Mouse (Mus musculus): ENCODE measurements around the gene C2cd3. TPM values are rescaled to one million over a fixed set of nuclear protein-coding genes. Genes with fewer than 3 reads are reported as not detected.
A peak's percentile ranks its signal among the peaks of the same experiment; 100 is the strongest.
"Not testable (repeated sequence)": the region's sequence is repeated elsewhere in the genome, so short reads cannot be mapped to it uniquely, and the experiment has no call there.

The C2cd3 gene
- polyA plus RNA-seq, 1 experiment from 2014 or later: 48.8 TPM

- no peak for ATAC-seq (replicated peaks; ENCODE audit: low FRiP score)
These were observed 107.8 kb downstream of the C2cd3 start for GRCm38 (mm10) chr7:100479823-100480164.

DNA sequence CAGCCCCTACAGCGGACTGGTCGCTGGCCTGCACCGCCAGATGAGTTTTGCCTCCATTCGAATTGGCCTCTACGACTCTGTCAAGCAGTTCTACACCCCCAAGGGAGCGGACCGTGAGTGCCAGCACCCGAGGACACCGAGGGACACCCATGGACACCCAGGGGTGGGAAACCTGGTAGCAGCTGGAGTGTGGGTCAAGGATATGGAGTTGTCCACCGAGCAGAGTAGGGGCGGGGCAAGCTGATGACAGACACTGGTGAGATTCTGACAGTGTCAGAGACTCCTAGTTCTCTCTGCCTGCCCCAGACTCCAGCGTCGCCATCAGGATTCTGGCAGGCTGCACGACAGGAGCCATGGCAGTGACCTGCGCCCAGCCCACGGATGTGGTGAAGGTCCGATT lies 108.1 kb downstream of the C2cd3 start:
- H3K4me3 ChIP-seq (ENCODE audit: low read depth, low read length): no peak overlapping the region
- H3K4me1 ChIP-seq (replicated peaks; ENCODE audit: control insufficient read depth, insufficient read depth, low read length): no peaks in the 10 kb centered on the region
- H3K9ac ChIP-seq (ENCODE audit: low read length): no peak overlapping the region
- no peaks in the 10 kb centered on the region for H3K36me3 ChIP-seq (ENCODE audit: control insufficient read depth, insufficient read depth, low read length)
- 88% methylated on average over 17 of the region's 17 CpGs for WGBS
- no peaks in the 10 kb centered on the region for H3K9me3 ChIP-seq (ENCODE audit: control insufficient read depth, low read length)
- H3K27ac ChIP-seq (ENCODE audit: low read depth, low read length): no peak overlapping the region
- DNase-seq (ENCODE audit: low spot score): no peak
- no peaks in the 10 kb centered on the region for H3K27me3 ChIP-seq (ENCODE audit: control insufficient read depth, insufficient read depth, low read length)
- H3K4me2 ChIP-seq (ENCODE audit: low read depth, low read length, severe bottlenecking): no peak overlapping the region
- no peak for ATAC-seq (replicated peaks; ENCODE audit: low FRiP score)

More at GRCm38 (mm10) chr7:100479823-100480164, 107.8 kb downstream of the C2cd3 start:
- no peak for DNase-seq (ENCODE audit: low spot score)
- Histone ChIP-seq H3K36me3 (ENCODE audit: control insufficient read depth, insufficient read depth, low read length) (no peaks in the 10 kb centered on the region), H3K27me3 (ENCODE audit: control insufficient read depth, insufficient read depth, low read length) (no peaks in the 10 kb centered on the region), H3K9me3 (ENCODE audit: control insufficient read depth, low read length) (no peaks in the 10 kb centered on the region), H3K9ac (ENCODE audit: low read length) (no peak overlapping the region), H3K4me2 (ENCODE audit: low read depth, low read length, severe bottlenecking) (no peak overlapping the region), H3K4me3 (ENCODE audit: low read depth, low read length) (no peak overlapping the region), H3K27ac (ENCODE audit: low read depth, low read length) (no peak overlapping the region), H3K4me1 (replicated peaks; ENCODE audit: control insufficient read depth, insufficient read depth, low read length) (no peaks in the 10 kb centered on the region)
- whole genome bisulfite sequencing: 78% methylated on average over 15 of the region's 15 CpGs

DNA sequence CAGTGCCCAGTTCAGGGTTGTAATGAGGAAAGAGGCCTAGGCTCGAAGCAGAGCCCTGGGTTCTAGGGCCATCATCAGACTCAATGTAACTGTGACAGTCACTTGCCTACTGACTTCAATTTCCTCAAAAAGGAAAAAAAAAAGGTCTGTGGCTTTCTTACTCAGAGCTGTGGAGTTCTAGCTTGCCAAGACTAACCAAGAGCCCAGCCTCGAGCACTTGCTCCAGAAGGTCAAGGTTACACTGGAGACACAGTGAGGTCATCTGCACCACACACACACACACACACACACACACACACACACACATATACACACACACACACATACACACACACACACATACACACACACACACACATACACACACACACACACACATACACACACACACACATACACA lies 110.0 kb downstream of the C2cd3 start:
- WGBS: 80% methylated on average over 2 of the region's 2 CpGs

DNA sequence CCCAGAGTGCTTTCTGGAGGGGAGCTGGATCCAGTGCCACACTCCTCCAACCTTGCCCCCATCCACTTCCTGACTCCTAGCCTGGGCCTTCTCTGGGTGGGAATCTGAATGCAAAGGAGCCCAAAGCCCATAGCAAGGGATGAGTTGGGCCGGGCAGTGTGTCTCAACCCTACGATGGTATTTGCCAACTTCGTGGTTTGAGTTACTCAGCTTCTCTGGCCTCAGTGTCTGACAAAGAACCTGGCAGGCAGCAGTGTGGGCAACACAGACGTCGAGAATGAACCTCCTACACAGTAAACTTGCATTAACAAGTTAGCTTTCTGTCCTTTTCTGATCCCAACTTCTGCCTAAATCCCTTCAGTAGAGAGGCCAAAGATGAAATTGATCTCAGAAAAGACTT lies 112.5 kb downstream of the C2cd3 start:
- H3K9me3 ChIP-seq (ENCODE audit: control insufficient read depth, low read length): no peaks in the 10 kb centered on the region
- no peak overlapping the region for H3K4me3 ChIP-seq (ENCODE audit: low read depth, low read length)
- H3K4me1 ChIP-seq (replicated peaks; ENCODE audit: control insufficient read depth, insufficient read depth, low read length): no peaks in the 10 kb centered on the region
- no peak for ATAC-seq (replicated peaks; ENCODE audit: low FRiP score)
- DNase-seq (ENCODE audit: low spot score): no peak
- H3K4me2 ChIP-seq (ENCODE audit: low read depth, low read length, severe bottlenecking): no peak overlapping the region
- no peak overlapping the region for H3K9ac ChIP-seq (ENCODE audit: low read length)
- WGBS: 91% methylated on average over 5 of the region's 5 CpGs
- H3K36me3 ChIP-seq (ENCODE audit: control insufficient read depth, insufficient read depth, low read length): no peaks in the 10 kb centered on the region
- H3K27me3 ChIP-seq (ENCODE audit: control insufficient read depth, insufficient read depth, low read length): no peaks in the 10 kb centered on the region
- H3K27ac ChIP-seq (ENCODE audit: low read depth, low read length): no peak overlapping the region

More for the DNA sequence above, 110.0 kb downstream of the C2cd3 start:
- H3K36me3 ChIP-seq (ENCODE audit: control insufficient read depth, insufficient read depth, low read length); H3K27ac ChIP-seq (ENCODE audit: low read depth, low read length); H3K9me3 ChIP-seq (ENCODE audit: control insufficient read depth, low read length); H3K4me3 ChIP-seq (ENCODE audit: low read depth, low read length); ATAC-seq (replicated peaks; ENCODE audit: low FRiP score); H3K4me1 ChIP-seq (replicated peaks; ENCODE audit: control insufficient read depth, insufficient read depth, low read length); DNase-seq (ENCODE audit: low spot score); H3K4me2 ChIP-seq (ENCODE audit: low read depth, low read length, severe bottlenecking); H3K9ac ChIP-seq (ENCODE audit: low read length); H3K27me3 ChIP-seq (ENCODE audit: control insufficient read depth, insufficient read depth, low read length): not testable (repeated sequence)

DNA sequence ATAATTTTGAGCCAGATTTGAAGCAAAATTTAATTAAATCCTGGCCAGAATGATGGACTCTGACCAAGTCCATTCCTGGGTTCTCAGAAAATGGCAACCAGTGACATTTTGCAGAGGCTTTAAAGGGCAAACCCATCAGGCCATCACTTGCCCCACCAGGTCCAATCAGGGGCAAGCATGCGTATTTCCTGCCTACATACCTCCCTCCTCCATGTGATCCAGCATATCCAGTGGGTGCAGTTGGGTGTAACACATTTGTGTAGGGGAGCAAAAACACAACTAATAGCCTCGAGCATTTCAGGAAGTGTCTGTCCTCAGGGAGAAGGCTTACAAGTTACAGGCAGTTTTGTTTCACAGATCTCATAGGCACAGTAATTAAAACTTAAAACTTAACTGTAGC lies 115.3 kb downstream of the C2cd3 start:
- Histone ChIP-seq H3K27ac (ENCODE audit: low read depth, low read length) (no peak overlapping the region), H3K27me3 (ENCODE audit: control insufficient read depth, insufficient read depth, low read length) (no peaks in the 10 kb centered on the region), H3K4me3 (ENCODE audit: low read depth, low read length) (no peak overlapping the region), H3K36me3 (ENCODE audit: control insufficient read depth, insufficient read depth, low read length) (no peaks in the 10 kb centered on the region), H3K4me1 (replicated peaks; ENCODE audit: control insufficient read depth, insufficient read depth, low read length) (no peaks in the 10 kb centered on the region), H3K9ac (ENCODE audit: low read length) (no peak overlapping the region), H3K4me2 (ENCODE audit: low read depth, low read length, severe bottlenecking) (no peak overlapping the region), H3K9me3 (ENCODE audit: control insufficient read depth, low read length) (no peaks in the 10 kb centered on the region)
- DNase-seq (ENCODE audit: low spot score): no peak
- ATAC-seq (replicated peaks; ENCODE audit: low FRiP score): no peak
- 74% methylated on average over 2 of the region's 2 CpGs for WGBS

DNA sequence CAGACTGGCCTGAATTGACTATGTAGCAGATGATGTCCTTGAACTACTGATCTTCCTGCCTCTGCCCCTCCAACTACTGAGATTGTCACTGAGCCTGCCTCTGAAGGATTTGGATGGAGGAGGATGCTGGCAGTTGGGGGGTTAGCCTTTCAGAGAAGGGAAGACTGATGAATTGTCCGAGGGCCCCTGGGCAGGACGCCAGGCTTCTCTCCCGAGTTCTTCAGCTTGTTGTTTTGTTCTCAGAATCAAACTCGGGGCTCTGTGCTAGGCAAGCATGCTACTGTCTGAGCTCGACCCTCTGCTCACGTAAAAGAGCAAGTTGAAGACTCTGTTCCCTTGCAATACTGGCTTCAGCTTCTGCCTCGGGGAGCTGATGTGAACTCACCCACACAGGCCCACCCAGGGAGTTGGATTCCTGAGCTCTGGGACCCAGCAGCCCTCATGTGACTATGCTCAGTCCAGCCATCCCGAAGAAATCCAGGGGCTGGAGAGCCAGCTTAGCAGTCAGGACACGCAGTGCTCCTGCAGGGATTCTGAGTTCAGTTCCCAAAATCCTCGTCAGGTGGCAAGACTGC lies 116.5 kb downstream of the C2cd3 start:
- H3K9me3 ChIP-seq (ENCODE audit: control insufficient read depth, low read length): no peaks in the 10 kb centered on the region
- no peak overlapping the region for H3K4me3 ChIP-seq (ENCODE audit: low read depth, low read length)
- no peak overlapping the region for H3K4me2 ChIP-seq (ENCODE audit: low read depth, low read length, severe bottlenecking)
- no peaks in the 10 kb centered on the region for H3K27me3 ChIP-seq (ENCODE audit: control insufficient read depth, insufficient read depth, low read length)
- ATAC-seq (replicated peaks; ENCODE audit: low FRiP score): no peak
- H3K4me1 ChIP-seq (replicated peaks; ENCODE audit: control insufficient read depth, insufficient read depth, low read length): peaks cover 5% of the 10 kb centered on the region; the same call in 1 of the 2 replicates
- no peak overlapping the region for H3K27ac ChIP-seq (ENCODE audit: low read depth, low read length)
- no peaks in the 10 kb centered on the region for H3K36me3 ChIP-seq (ENCODE audit: control insufficient read depth, insufficient read depth, low read length)
- DNase-seq (ENCODE audit: low spot score): no peak
- WGBS: 42% methylated on average over 10 of the region's 10 CpGs
- no peak overlapping the region for H3K9ac ChIP-seq (ENCODE audit: low read length)

DNA sequence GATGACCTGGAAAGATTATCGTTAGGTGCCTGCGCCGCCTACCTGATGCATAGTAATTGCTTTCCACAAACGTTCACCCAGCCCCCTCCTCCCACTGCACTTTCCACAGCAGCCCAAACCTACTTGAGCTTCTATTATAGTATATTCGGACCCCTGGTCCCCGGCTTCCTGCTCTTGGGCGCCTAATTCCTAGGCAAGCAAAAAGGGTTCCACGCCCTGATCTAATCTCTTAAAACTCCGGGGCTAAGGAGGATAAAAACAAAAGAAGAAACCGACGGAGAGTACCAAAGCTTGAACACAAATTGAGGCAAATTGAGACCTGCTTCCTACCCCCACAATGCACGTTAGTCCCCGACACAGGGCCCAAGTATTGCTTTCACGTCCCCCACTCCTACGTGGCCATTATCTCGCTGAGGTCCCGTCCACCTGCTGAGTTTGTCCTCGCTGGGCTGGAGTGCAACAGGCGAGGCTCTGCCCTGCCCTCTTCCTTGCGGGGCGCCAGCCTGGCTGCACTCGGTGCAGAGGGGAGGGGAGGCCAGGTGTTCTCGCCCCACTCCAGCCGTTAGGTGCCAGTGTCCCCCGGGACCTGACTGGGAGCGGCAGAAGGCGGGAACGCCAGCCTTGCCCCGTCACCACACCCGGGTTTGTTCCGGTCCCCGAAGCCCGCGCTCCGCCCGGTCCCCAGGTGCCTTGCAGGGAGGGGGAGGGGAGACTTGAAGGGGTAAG lies 120.5 kb downstream of the C2cd3 start:
- ATAC-seq (replicated peaks; ENCODE audit: low FRiP score): peak; percentile 47
- WGBS: 2% methylated on average over 36 of the region's 36 CpGs
- peak overlapping the region; percentile 78 for H3K4me2 ChIP-seq (ENCODE audit: low read depth, low read length, severe bottlenecking)
- peak overlapping the region; percentile 60 for H3K9ac ChIP-seq (ENCODE audit: low read length)
- H3K27me3 ChIP-seq (ENCODE audit: control insufficient read depth, insufficient read depth, low read length): no peaks in the 10 kb centered on the region
- peak overlapping the region; percentile 39 for H3K4me3 ChIP-seq (ENCODE audit: low read depth, low read length)
- no peaks in the 10 kb centered on the region for H3K36me3 ChIP-seq (ENCODE audit: control insufficient read depth, insufficient read depth, low read length)
- no peak for DNase-seq (ENCODE audit: low spot score)
- H3K4me1 ChIP-seq (replicated peaks; ENCODE audit: control insufficient read depth, insufficient read depth, low read length): peaks cover 14% of the 10 kb centered on the region; the same call in 1 of the 2 replicates
- no peak overlapping the region for H3K27ac ChIP-seq (ENCODE audit: low read depth, low read length)
- no peaks in the 10 kb centered on the region for H3K9me3 ChIP-seq (ENCODE audit: control insufficient read depth, low read length)

GRCm38 (mm10) chr7:100493117-100493483 lies 121.1 kb downstream of the C2cd3 start, which contains the start of gene Ucp2:
TSS of gene Ucp2 (plus strand) at chr7:100493337.
- H3K27ac ChIP-seq (ENCODE audit: low read depth, low read length): no peak within 1 kb of the TSS
- 1% methylated on average over 27 of the region's 27 CpGs for whole genome bisulfite sequencing
- DNase-seq (ENCODE audit: low spot score) (peak; percentile 86), ATAC-seq (replicated peaks; ENCODE audit: low FRiP score) (peak; percentile 70)
- H3K4me2 ChIP-seq (ENCODE audit: low read depth, low read length, severe bottlenecking): peak within 1 kb of the TSS; percentile 78
- peak within 1 kb of the TSS; percentile 60 for H3K9ac ChIP-seq (ENCODE audit: low read length)
- H3K36me3 ChIP-seq (ENCODE audit: control insufficient read depth, insufficient read depth, low read length): no peaks in the 10 kb centered on the region
- no peaks in the 10 kb centered on the region for H3K9me3 ChIP-seq (ENCODE audit: control insufficient read depth, low read length)
- H3K4me3 ChIP-seq (ENCODE audit: low read depth, low read length): peak within 1 kb of the TSS; percentile 39
- H3K4me1 ChIP-seq (replicated peaks; ENCODE audit: control insufficient read depth, insufficient read depth, low read length): peaks cover 14% of the 10 kb centered on the region; the same call in 1 of the 2 replicates
- no peaks in the 10 kb centered on the region for H3K27me3 ChIP-seq (ENCODE audit: control insufficient read depth, insufficient read depth, low read length)
